Mouse (Mus musculus): Measurements from ENCODE around the gene Cnbp.

GRCm38 (mm10) chr6:87804036-87804435, 46.9 kb downstream of the Cnbp start:
- TF ChIP-seq EP300 (IDR thresholded peaks at IDR 0.05; ENCODE audit: low read depth) (no peak), CTCF (IDR thresholded peaks at IDR 0.05; ENCODE audit: low read depth) (no peak)
